ENCODE assay signal across 11 mouse cellular contexts in the genomic region with DNA sequence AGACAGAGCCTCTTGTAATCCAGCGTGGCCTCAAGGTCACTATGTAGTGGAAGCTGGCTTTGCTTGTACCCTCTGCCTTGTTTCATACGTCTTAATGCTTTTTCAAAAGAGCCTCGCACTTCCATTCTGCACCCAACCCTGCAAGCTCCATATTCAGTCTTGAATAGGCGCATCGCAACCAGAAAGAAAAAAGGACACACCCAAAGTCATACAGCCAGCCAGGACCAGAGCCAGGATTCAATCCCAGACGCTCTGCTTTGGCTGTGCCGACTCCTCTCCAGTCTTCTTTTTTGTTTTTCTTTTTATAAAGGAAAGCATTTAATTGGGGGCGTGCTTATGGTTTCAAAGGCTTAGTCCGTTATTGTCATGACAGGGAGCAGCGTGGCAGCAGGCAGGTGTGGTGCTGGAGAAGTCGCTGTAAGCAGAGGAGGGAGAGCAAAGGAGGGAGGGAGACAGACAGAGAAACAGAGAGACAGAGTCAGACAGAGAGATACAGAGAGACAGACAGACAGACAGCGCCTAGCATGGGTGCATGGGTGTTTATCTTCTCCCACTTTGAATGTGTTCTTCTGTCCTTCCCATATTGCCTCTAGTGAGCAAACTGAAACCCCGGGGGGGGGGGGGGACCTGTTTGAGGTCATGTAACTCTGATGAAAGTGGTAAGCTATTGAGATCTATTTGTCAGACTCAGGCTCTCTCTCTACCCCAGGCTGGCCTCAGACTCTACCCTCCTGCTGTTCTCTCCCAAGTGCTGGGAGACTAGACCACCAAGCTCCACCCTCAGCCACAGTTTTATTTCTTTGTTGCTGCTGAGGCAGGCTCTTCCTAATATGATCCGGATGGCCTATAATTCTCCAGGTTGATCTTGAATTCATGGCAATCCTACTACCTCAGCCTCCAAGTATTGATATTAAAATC. TPM values are rescaled to one million over a fixed set of nuclear protein-coding genes. Genes with fewer than 3 reads are reported as not detected.
A peak's percentile ranks its signal among the peaks of the same experiment; 100 is the strongest.
DNase-seq lines count a peak whose midpoint lies in the region; ATAC-seq and TF ChIP-seq lines count a peak whose summit lies in the region.
"Had no signal": no experiment of that assay in that cellular context is flagged by ENCODE, and none has a peak within 500 bp of the region (broad histone marks: within the 10 kb centered on the region; RNA-seq: fewer than 3 reads in every experiment).

No protein-coding gene starts in this region.

- 53% methylated on average over 14 of the region's 14 CpGs for WGBS in lung, embryonic 15.5 days
- 29% methylated on average over 14 of the region's 14 CpGs for WGBS in forebrain, embryonic 15.5 days
- WGBS in stomach, embryonic 16.5 days: 52% methylated on average over 14 of the region's 14 CpGs

- no peaks in the 10 kb centered on the region for H3K9me3 ChIP-seq in lung, embryonic 15.5 days
- no peaks in the 10 kb centered on the region for H3K9me3 ChIP-seq in MEL (replicated peaks; ENCODE audit: insufficient read depth, low read length)
- H3K9me3 ChIP-seq in forebrain, embryonic 15.5 days: no peaks in the 10 kb centered on the region
- no peaks in the 10 kb centered on the region for H3K9me3 ChIP-seq in stomach, embryonic 16.5 days (replicated peaks; ENCODE audit: control insufficient read depth, low read length)
- H3K9me3 ChIP-seq: hindbrain, embryonic 13.5 days; neural tube, embryonic 13.5 days had no signal

- no peaks in the 10 kb centered on the region for H3K36me3 ChIP-seq in lung, embryonic 15.5 days
- peaks cover 0 to 23% of the 10 kb centered on the region in 2 experiments; a peak in 2 of 4 replicates for H3K36me3 ChIP-seq in MEL (ENCODE audit: control insufficient read depth in 1 of 2, insufficient read depth in 2 of 2, low read length in 2 of 2)
- no peaks in the 10 kb centered on the region for H3K36me3 ChIP-seq in forebrain, embryonic 15.5 days
- no peaks in the 10 kb centered on the region for H3K36me3 ChIP-seq in stomach, embryonic 16.5 days (ENCODE audit: control insufficient read depth, insufficient read depth, low read length)
- H3K36me3 ChIP-seq: hindbrain, embryonic 13.5 days; neural tube, embryonic 13.5 days had no signal

- no peak for TF ChIP-seq CTCF in MEL (IDR thresholded peaks at IDR 0.05 in 2 of 3, conservative IDR thresholded peaks at IDR 0.05 in 1 of 3; ENCODE audit: control insufficient read depth in 1 of 3, insufficient read depth in 1 of 3, low read depth in 2 of 3, low read length in 3 of 3, poor library complexity in 1 of 3, severe bottlenecking in 1 of 3)

- no peak for TF ChIP-seq POLR2A in MEL (IDR thresholded peaks at IDR 0.05; ENCODE audit: control insufficient read depth in 1 of 2, insufficient read depth in 1 of 2, low read depth in 1 of 2, low read length in 2 of 2, poor library complexity in 1 of 2)

- no peak overlapping the region for H3K9ac ChIP-seq in lung, embryonic 15.5 days
- peak overlapping the region; percentile 55 for H3K9ac ChIP-seq in MEL (ENCODE audit: control insufficient read depth, low read depth, low read length, poor library complexity, severe bottlenecking)
- H3K9ac ChIP-seq in forebrain, embryonic 15.5 days (replicated peaks): no peak overlapping the region
- no peak overlapping the region for H3K9ac ChIP-seq in stomach, embryonic 16.5 days (ENCODE audit: low read length)
- H3K9ac ChIP-seq: hindbrain, embryonic 13.5 days; neural tube, embryonic 13.5 days had no signal

- H3K79me2 ChIP-seq in MEL (ENCODE audit: control insufficient read depth, insufficient read depth, low read length, poor library complexity): no peaks in the 10 kb centered on the region

- 0 out of 2 replicates have a peak overlapping the region, but pooled peaks have one; percentile 24 for H3K27ac ChIP-seq in lung, embryonic 15.5 days
- peak overlapping the region; percentile 91 for H3K27ac ChIP-seq in MEL (ENCODE audit: control insufficient read depth, low read depth, low read length)
- 0 out of 2 replicates have a peak overlapping the region, but pooled peaks have one; percentile 31 for H3K27ac ChIP-seq in forebrain, embryonic 15.5 days (replicated peaks)
- H3K27ac ChIP-seq in stomach, embryonic 16.5 days (ENCODE audit: low read length): peak overlapping the region; percentile 67
- H3K27ac ChIP-seq: hindbrain, embryonic 13.5 days; neural tube, embryonic 13.5 days had no signal

- no peak for DNase-seq in lung, postnatal 25 days (ENCODE audit: low spot score)
- DNase-seq in MEL (ENCODE audit: low read depth, low spot score): peak; percentile 48
- DNase-seq in spleen, adult 12 weeks (ENCODE audit: low spot score): no peak
- DNase-seq: kidney, postnatal 14 days had no signal

- H3K4me1 ChIP-seq in lung, embryonic 15.5 days: peaks cover 7% of the 10 kb centered on the region; the same call in 1 of the 2 replicates
- H3K4me1 ChIP-seq in MEL (ENCODE audit: control insufficient read depth in 1 of 2, insufficient read depth in 2 of 2, low read length in 2 of 2): peaks cover 12 to 35% of the 10 kb centered on the region in 2 experiments
- H3K4me1 ChIP-seq in forebrain, embryonic 15.5 days: peaks cover 9% of the 10 kb centered on the region
- no peaks in the 10 kb centered on the region for H3K4me1 ChIP-seq in stomach, embryonic 16.5 days (ENCODE audit: control insufficient read depth, insufficient read depth, low read length)

- H3K4me3 ChIP-seq in lung, embryonic 15.5 days: no peak overlapping the region
- H3K4me3 ChIP-seq in MEL (ENCODE audit: control insufficient read depth in 1 of 2, insufficient read depth in 1 of 2, low read depth in 2 of 2, low read length in 2 of 2): peak overlapping the region; percentile 40 to 59
- H3K4me3 ChIP-seq in forebrain, embryonic 15.5 days: no peak overlapping the region
- no peak overlapping the region for H3K4me3 ChIP-seq in stomach, embryonic 16.5 days (replicated peaks; ENCODE audit: low read length)
- H3K4me3 ChIP-seq: erythroblast, embryonic 14.5 days; hindbrain, embryonic 13.5 days; neural tube, embryonic 13.5 days had no signal

- TF ChIP-seq EP300 in MEL (IDR thresholded peaks at IDR 0.05; ENCODE audit: low read depth in 1 of 2, low read length in 2 of 2): no peak

- TF ChIP-seq RAD21 in MEL (IDR thresholded peaks at IDR 0.05; ENCODE audit: low read depth, low read length): no peak

- no peaks in the 10 kb centered on the region for H3K27me3 ChIP-seq in lung, embryonic 15.5 days
- no peaks in the 10 kb centered on the region for H3K27me3 ChIP-seq in MEL (ENCODE audit: control insufficient read depth in 1 of 2, insufficient read depth in 2 of 2, low read length in 2 of 2)
- H3K27me3 ChIP-seq in forebrain, embryonic 15.5 days: no peaks in the 10 kb centered on the region
- no peaks in the 10 kb centered on the region for H3K27me3 ChIP-seq in stomach, embryonic 16.5 days (ENCODE audit: control insufficient read depth, insufficient read depth, low read length)
- H3K27me3 ChIP-seq: hindbrain, embryonic 13.5 days; neural tube, embryonic 13.5 days had no signal

- ATAC-seq in lung, embryonic 15.5 days (ENCODE audit: borderline replicate concordance, extremely low read depth, low FRiP score, low TSS enrichment): no peak
- peak; percentile 19; the same call in 1 of the 2 replicates for ATAC-seq in forebrain, embryonic 15.5 days (replicated peaks)
- ATAC-seq in stomach, embryonic 16.5 days (ENCODE audit: insufficient read depth, low FRiP score): no peak
- no peak for ATAC-seq in frontal cortex, adult (ENCODE audit: low TSS enrichment)

- H3K4me2 ChIP-seq in lung, embryonic 15.5 days: no peak overlapping the region
- no peak overlapping the region for H3K4me2 ChIP-seq in forebrain, embryonic 15.5 days (replicated peaks)
- H3K4me2 ChIP-seq in stomach, embryonic 16.5 days (ENCODE audit: low read depth, low read length): no peak overlapping the region
- H3K4me2 ChIP-seq: hindbrain, embryonic 13.5 days; neural tube, embryonic 13.5 days had no signal

TF ChIP-seq in MEL, 35 proteins besides CTCF, POLR2A, EP300 and RAD21:
- no peak for TF ChIP-seq TBP (IDR thresholded peaks at IDR 0.05; ENCODE audit: low read depth, low read length)
- TF ChIP-seq MYB (IDR thresholded peaks at IDR 0.05; ENCODE audit: low read depth, low read length): no peak
- no peak for TF ChIP-seq KAT2A (conservative IDR thresholded peaks at IDR 0.05; ENCODE audit: low read depth, low read length)
- TF ChIP-seq MXI1 (IDR thresholded peaks at IDR 0.05; ENCODE audit: low read depth, low read length): peak; percentile 39

RNA-seq across cellular contexts. Expression of gene Sash3, which starts 6.6 kb away (rescaled TPM):
- 3.7 and 7.2 TPM in 2 replicates for polyA plus RNA-seq in lung, embryonic 15.5 days (2015; fragmentation: Nextera tagmentation; extraction: Ambion mirVana)
- total RNA-seq in MEL (2012; rRNA removed): 0.31 and 0.56 TPM in 2 replicates
- polyA plus RNA-seq in MEL (2012; ENCODE audit: insufficient read depth in 1 of 2, insufficient read length in 2 of 2, low read depth in 1 of 2, low replicate concordance in 2 of 2, missing spikeins in 1 of 2): 1 to 10 TPM in 1 of 2 experiments, not detected in 1; 1.2 TPM
- polyA plus RNA-seq in forebrain, embryonic 15.5 days (2015; fragmentation: Nextera tagmentation; extraction: Ambion mirVana): 0.55 and 0.94 TPM in 2 replicates
- polyA plus RNA-seq in stomach, embryonic 16.5 days (2015; fragmentation: Nextera tagmentation; extraction: Ambion mirVana): 4.3 and 5.0 TPM in 2 replicates

RNA-seq across cellular contexts. Expression of gene Xpnpep2, which starts 31.1 kb away (rescaled TPM):
- polyA plus RNA-seq in lung, embryonic 15.5 days (2015; fragmentation: Nextera tagmentation; extraction: Ambion mirVana): 0.87 and 1.0 TPM in 2 replicates
- 0.31 and 0.62 TPM in 2 replicates for total RNA-seq in MEL (2012; rRNA removed)
- 1 to 10 TPM in 1 of 2 experiments, not detected in 1; 1.9 TPM for polyA plus RNA-seq in MEL (2012; ENCODE audit: insufficient read depth in 1 of 2, insufficient read length in 2 of 2, low read depth in 1 of 2, low replicate concordance in 2 of 2, missing spikeins in 1 of 2)
- 0.56 and 0.59 TPM in 2 replicates for polyA plus RNA-seq in forebrain, embryonic 15.5 days (2015; fragmentation: Nextera tagmentation; extraction: Ambion mirVana)
- polyA plus RNA-seq in stomach, embryonic 16.5 days (2015; fragmentation: Nextera tagmentation; extraction: Ambion mirVana): 1.3 and 1.4 TPM in 2 replicates
- polyA plus RNA-seq: erythroblast, embryonic 14.5 days had no signal

Comparison
In these comparisons a context has a peak if more than half of its experiments do, and no peak if none do; other contexts are left out.
1. H3K27ac ChIP-seq: peak in every context shown above with its lines; median percentile 91 in MEL; 67 in stomach, embryonic 16.5 days; 31 in forebrain, embryonic 15.5 days; 24 in lung, embryonic 15.5 days.
2. H3K4me3 ChIP-seq: peak in MEL (2 of 2); none in lung, embryonic 15.5 days (single experiment), forebrain, embryonic 15.5 days (single experiment) and stomach, embryonic 16.5 days (single experiment).